Mouse (Mus musculus) spleen, postnatal 10 days (tissue): ENCODE results near the gene Nf1.
A peak's percentile ranks its signal among the peaks of the same experiment; 100 is the strongest.

Experiments used
- DNase-seq, 2 experiments: peaks; one replicate each; pipeline ENCODE4 v3.0.0; 2021 to 2022; ENCODE audit warnings: low spot score in 2 of 2

Nf1 gene

GRCm38 (mm10) chr11:79328060-79328459, 11.4 kb upstream of the Nf1 start:
- no peak for DNase-seq

DNA sequence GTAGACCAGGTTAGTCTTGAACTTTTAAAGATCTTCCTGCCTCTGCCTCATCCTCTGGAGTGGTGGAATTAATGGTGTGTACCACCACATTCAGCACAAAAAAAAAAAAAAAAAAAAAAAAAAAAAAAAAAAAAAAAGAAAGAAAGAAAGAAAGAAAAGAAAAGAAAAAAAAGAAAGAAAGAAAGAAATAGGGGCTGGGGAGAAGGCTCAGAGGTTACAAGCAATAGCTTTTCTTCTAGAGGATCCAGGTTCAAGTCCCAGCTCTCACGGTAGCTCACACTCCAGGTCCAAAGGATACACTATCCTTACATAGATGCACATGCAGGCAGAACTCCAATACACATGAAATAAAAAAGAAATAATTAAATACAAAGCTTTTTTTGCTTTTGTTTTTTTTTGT, 9.9 kb upstream of the Nf1 start:
- DNase-seq: no peak

DNA sequence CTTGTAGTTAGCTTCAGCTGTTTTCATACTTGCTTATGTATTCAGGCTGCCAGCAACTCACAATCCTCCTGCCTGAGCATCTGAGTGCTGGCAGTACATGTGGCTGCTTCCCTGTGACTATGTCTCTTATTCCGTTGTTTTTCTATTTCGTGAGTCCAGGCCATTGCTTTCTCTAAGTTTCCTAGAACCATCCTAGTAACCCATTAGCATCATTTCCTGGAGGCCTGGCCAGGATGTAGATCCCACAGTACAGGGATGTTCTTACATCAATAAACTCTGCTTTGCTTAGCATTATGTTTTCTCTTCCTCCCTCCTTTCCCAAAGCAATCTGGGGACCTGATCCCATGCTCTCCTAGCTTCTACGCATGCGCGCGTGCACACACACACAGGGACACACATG, 4.4 kb upstream of the Nf1 start:
- DNase-seq: no peak

- DNase-seq: peak; percentile 26 to 62
Observed at GRCm38 (mm10) chr11:79336722-79337267, 2.7 kb upstream of the Nf1 start.

DNA sequence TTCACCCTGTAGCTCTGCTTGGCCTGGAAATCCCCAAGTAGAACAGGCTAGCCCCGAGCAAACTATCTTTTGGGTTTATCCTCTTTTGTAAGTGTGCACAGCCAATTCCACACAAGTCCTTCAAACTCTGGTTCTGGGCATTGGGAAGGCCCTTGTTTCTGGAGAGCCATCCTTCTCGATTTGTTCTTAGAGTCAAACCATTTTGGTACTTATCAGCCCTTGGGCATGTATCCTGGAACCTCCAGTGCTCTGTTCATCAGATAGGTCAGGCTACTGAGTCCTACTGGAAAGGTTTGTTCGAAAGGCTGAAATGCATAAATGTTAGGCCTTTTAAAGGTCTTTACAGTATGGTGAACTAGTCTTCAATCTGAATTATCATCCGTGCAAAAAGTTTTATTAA, 872 bp upstream of the Nf1 start:
- no peak for DNase-seq

DNA sequence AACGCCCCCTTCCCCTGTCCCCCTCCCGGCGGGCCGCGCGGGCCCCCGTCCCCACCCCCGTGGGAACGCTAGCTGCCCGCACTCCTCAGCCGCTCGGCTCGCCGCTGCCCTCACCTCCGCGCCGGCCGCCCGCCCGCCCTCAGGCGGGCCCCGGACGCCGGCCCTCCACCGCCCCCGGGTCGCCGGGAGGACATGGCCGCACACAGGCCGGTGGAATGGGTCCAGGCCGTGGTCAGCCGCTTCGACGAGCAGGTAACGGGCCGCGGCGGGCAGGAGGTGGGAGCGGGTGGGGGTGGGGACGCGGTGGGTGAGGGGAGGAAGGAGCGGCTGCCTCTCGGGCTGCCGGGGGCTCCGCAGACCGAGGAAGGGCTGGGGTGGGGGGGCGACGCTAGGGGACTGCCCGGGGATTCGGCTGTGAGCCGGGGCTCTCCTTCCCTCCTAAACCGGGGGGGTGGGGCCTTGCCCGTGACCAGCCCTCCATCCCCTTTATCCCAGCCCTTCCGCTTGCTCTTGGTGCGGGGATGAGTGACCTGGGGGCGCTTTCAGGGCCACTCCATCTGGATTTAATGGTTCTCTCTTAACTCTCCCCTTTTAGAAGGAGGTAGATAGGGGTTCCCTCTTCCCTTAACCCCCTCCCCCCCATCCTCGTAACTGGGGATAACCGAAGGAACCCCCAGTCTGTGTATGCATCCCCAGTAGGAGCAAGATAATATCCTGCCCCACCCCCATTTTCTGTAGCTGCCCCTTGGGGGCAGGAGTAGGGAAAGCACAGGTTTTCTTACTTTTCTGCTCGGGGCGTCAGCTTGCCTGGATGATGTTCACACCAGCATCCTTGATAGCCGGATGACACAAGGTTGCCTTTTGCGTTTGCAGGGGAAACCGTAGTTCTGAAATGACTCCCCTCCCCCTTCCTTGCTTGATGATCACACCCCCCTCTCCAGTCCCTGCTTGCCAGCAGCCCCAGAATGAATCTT, 602 bp downstream of the Nf1 start:
- peak; percentile 14 to 36 for DNase-seq

GRCm38 (mm10) chr11:79356995-79357394, 17.5 kb downstream of the Nf1 start:
- DNase-seq: no peak

GRCm38 (mm10) chr11:79357397-79357796, 17.9 kb downstream of the Nf1 start:
- DNase-seq: no peak

DNA sequence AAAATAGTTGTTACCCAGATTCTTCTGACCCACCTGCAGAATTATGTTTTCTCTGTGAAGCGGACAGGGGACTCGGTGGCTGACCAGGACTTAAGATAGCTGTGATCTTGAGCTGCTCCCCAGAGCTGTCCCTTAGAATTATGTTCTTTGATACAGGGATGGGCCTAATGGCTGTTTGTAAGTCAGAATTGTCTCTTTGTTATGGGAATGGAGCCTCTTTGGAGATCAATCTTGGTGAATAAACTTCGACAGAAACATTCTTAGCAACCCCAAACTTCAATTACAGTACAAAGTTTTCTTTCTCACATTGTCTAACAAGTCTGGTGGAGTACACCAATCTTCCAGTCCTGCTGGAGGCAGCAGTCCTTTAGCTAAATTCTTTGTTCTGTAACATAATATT, 25.5 kb downstream of the Nf1 start:
- no peak for DNase-seq

- no peak for DNase-seq
Observed at GRCm38 (mm10) chr11:79366284-79366683, 26.8 kb downstream of the Nf1 start.

- peak in 1 of 2 experiments; percentile 29 for DNase-seq
Observed at GRCm38 (mm10) chr11:79373031-79373430, 33.5 kb downstream of the Nf1 start.

DNA sequence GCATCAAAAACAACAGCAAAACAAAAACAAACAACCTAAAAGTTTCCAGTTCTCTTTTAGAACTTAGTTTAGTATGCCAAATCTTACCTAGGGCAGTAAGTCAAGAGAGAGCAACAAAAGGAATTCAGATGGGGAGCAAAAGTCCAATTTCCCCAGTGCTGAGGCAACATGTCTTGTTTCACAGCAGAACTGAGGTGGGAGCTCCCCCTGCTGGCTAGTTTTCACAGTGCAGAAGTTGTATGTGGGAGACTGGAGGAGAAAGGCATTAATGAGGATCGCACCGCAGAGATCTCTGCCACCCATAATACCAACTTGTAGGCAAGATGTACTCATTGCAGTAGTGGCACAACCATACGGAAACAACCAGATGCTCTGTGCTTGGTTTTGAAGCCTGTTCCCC, 58.8 kb downstream of the Nf1 start:
- peak; percentile 80 to 91 for DNase-seq

GRCm38 (mm10) chr11:79403625-79404319, 64.3 kb downstream of the Nf1 start:
- DNase-seq: no peak

GRCm38 (mm10) chr11:79413761-79414513, 74.4 kb downstream of the Nf1 start:
- DNase-seq: no peak

DNA sequence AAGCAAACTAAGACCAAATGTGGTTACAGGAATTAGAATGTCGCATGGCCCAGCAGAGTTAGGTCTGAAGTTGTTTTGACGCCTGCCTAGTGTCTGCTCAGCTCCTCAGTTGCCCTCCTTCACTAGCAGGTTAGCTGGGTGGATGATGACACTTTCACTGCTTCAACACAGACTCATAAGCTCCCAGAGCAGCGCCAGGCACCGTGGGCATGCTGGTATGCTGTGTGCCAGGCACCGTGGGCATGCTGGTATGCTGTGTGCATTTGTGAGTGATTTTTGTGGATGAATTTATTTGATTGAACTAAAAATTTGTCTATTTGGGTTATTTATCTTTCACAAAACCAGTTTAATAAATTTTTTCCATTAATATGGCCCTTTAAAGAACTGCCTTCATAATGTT, 83.0 kb downstream of the Nf1 start:
- DNase-seq: no peak

DNA sequence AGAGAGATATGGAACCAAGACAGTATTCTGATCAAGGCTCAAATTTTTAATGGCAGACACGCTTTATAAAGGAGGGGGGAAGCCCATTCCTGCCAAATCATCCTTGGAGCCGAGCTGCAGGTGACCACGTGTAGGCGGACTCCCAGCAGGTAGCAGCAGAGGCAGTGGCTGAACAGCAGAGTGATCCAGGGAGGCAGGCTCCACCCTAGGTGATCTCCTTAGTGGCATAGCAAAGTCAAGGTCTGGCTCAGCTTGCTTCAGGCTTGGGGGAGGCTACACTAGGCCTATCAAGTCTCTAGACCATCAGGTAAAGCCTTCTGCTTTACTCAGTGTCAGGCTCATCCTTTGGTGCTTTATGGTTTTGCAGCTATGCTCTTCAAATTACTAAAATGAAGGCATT, 87.1 kb downstream of the Nf1 start:
- no peak for DNase-seq

GRCm38 (mm10) chr11:79427638-79428037, 88.1 kb downstream of the Nf1 start:
- peak in 1 of 2 experiments; percentile 19 for DNase-seq

DNA sequence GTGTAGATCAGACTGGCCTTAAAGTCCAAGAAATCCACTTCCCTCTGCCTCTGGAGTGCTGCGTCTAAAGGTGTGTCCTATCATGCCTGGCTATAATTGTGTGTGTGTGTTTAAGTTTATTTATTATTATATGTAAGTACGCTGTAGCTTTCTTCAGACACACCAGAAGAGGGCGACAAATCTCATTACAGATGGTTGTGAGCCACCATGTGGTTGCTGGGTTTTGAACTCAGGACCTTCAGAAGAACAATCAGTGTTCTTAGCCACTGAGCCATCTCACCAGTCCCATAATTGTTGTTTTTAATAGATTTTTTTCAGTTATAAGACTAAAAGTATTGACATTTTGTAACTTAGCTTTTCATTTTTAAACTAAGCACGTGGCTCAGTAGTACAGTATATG, 95.8 kb downstream of the Nf1 start:
- no peak for DNase-seq

- no peak for DNase-seq
Observed at GRCm38 (mm10) chr11:79448361-79448760, 108.9 kb downstream of the Nf1 start.

- no peak for DNase-seq
Observed at GRCm38 (mm10) chr11:79452966-79453365, 113.5 kb downstream of the Nf1 start.

GRCm38 (mm10) chr11:79457928-79458327, 118.4 kb downstream of the Nf1 start:
- no peak for DNase-seq

GRCm38 (mm10) chr11:79459846-79460245, 120.4 kb downstream of the Nf1 start:
- DNase-seq: no peak
